Mouse (Mus musculus) B cell, adult 2 months (primary cell): ENCODE measurements at regions not wholly inside any gene's neighbourhood (a gene's known extent, or its start where the extent isn't known, plus 50 kb on each side); places are given as distances from the start of the nearest gene placed in this dataset.

Source experiments
- DNase-seq, 2 experiments: peaks; one replicate each; pipeline ENCODE4 v3.0.0; 2022

- DNase-seq, result no peak
Observed at GRCm38 (mm10) chr5:144621967-144622366, 76.3 kb downstream of the Nptx2 start.

GRCm38 (mm10) chr5:144623358-144623757, 77.7 kb downstream of the Nptx2 start:
- DNase-seq, result no peak

DNA sequence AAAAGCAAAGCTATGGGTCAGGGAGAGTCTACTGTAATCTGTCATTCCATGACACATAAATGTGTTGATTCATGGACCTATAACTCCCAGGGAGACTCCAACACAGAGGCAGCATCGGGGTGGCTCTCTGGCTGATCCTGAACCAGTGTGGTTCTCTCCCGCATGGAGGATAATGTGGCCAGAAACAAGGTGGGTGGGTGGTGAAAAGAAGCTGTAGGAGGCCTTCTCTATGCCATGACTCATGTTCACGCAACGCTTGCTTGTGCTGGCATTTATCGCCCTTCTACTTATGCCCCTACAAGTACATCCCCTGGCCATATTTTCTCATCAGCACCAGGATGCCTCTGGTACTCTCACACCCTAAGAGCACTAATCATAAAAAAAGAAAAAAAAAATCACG, 86.6 kb downstream of the Nptx2 start:
- no peak for DNase-seq

DNA sequence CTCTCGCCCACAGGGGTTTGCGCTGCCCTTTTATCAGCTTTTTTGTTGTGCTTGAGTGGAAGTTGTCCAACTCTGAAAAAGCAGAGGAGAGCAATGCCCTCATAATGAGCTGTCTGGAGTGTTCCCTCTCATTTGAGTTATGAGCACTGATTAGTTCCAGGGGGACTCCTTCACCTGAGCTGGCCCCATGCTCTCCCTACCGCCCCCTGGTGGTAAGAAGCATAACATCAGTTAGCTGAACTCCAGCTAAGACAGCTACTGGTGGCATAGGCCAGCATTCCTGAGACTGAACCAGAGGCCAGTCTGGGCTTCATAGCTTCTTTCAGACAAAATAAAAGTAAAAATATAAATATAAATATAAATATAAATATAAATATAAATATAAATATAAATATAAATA, 92.9 kb downstream of the Nptx2 start:
- peak; percentile 11 to 36 for DNase-seq

GRCm38 (mm10) chr5:144639639-144640038, 93.9 kb downstream of the Nptx2 start:
- no peak for DNase-seq

DNA sequence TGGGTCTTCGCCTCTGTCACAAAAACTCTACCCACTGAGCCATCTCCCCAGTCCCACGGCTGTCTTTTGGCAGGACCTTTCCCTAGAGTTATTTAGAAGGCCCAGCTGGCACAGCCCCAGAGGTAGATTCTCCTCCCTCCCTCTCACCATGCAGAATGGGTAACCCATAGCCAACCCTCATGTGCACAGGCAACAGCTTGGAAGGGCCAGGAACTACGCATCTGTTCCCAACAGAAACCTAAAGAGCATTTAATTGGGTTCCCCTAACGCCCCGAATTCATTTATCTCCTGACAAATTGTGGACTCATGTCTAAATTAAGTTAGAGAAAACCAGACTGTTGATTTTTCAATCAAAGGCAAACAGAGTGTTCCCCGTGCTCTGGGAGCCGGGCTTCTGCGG, 97.1 kb downstream of the Nptx2 start:
- no peak for DNase-seq

GRCm38 (mm10) chr5:144643438-144643837, 97.7 kb downstream of the Nptx2 start:
- DNase-seq, result no peak

- DNase-seq, result no peak
Observed at GRCm38 (mm10) chr5:144645367-144645766, 99.7 kb downstream of the Nptx2 start.

GRCm38 (mm10) chr5:144647311-144648104, 101.8 kb downstream of the Nptx2 start:
- DNase-seq, result no peak

GRCm38 (mm10) chr5:144652231-144652630, 106.5 kb downstream of the Nptx2 start:
- DNase-seq, result no peak

DNA sequence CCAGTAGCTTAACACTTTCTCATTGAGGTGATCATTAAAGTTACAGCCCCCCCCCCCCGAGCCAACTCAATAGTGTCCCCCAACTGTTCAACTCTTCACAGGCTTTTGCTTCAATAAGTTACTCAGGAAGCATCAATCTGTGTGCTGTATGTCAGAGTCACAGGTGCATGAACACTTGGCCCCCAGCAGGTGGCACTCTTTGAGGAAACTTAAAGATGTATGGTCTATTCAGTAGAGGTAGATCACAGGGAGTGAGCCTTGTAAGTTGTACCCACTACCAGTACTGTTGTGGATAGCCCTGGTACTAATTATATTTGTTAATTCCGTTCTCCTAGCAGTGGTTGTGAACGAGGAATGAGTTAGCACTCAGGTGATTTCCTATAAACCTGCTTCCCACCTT, 99.6 kb downstream of the Tmem130 start:
- DNase-seq, result no peak

DNA sequence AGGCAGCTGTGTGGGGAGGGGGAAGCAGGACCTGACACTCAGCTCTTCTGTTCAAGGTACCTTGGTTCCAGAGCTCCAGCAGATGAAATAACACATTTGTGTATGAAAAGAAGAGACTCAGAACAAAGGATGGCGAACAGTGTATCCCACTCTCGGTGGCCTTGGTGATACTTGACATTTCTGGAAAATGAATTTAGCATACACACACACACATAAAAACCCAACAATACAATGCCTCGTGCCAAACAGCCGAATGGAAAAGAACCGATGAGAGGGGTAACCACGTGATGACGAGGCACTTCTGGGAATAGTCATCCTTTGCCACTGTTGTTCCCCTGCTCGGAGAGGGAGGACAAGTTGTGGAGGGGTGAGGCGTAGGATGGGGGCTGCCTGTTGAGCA, 97.6 kb downstream of the Tmem130 start:
- no peak for DNase-seq

- no peak for DNase-seq
Observed at GRCm38 (mm10) chr5:144664571-144665295, 96.9 kb downstream of the Tmem130 start.

DNA sequence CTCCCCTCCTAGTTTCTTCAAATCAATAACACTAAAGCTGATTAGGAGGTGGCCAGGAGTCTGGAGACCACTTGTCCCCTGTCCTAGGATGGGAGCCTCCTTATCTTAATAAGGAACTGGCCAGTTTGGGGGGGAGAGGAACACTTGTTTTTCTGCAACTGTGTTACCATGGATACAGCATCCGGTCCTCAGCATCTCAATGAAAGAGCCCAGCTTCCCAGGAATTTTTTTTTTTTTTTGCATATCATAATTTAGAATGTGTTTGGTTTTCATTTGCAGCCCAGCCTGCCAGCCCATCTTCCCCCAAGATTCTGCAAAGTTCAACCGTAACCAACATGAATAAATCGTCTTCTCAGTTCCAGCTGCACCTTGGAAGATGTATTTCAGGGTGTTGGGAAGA, 93.6 kb downstream of the Tmem130 start:
- DNase-seq, result no peak

- no peak for DNase-seq
Observed at GRCm38 (mm10) chr5:144678815-144679750, 82.5 kb downstream of the Tmem130 start.

GRCm38 (mm10) chr5:144684184-144684583, 77.4 kb downstream of the Tmem130 start:
- DNase-seq, result no peak
